Mouse (Mus musculus): ENCODE data around the gene Gm13285.

DNA sequence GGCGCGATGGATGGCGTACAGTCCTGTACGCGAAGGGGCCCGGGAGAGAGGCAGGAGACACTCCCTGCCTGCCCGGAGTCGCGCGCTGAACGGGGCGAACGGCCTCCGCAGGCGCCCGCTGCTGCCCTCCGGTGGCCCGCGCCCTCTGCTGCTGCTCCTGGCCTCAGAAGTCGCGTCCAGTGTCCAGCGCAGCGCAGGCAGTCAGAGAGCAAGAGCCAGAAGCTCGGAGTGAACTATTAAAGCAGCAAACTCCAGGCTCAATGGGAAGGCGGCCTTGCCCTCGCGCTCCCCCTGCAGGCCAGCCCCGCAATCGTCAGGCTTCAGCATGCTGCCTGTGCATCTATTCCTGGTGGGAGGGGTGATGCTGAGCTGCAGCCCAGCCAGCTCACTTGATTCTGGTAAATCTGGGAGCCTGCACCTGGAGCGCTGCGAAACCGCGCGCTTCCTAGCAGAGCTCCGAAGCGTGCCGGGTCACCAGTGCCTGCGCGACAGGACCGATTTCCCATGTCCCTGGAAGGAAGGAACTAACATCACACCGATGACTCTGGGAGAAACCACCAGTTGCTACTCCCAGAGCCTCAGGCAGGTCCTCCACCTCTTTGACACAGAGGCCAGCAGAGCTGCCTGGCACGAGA, 36.0 kb upstream of the Gm13285 start:
- TF ChIP-seq CTCF (IDR thresholded peaks at IDR 0.05) = peak; percentile 71
- peak; percentile 71; the same call in 1 of the 2 replicates for TF ChIP-seq POLR2A (IDR thresholded peaks at IDR 0.05; ENCODE audit: insufficient read depth, low read depth, low read length)
- 0 out of 2 replicates have a peak, but pooled peaks have one; percentile 30 for TF ChIP-seq EP300 (IDR thresholded peaks at IDR 0.05; ENCODE audit: insufficient read depth, low read depth, low read length)
